Mouse (Mus musculus) stomach, embryonic 15.5 days (tissue): ENCODE results near the gene Sfswap. TPM values are rescaled to one million over a fixed set of nuclear protein-coding genes. Genes with fewer than 3 reads are reported as not detected.

Experiments used
- ATAC-seq: fragments of 200-750 bp; cut with Nextera tagmentation; 2 replicates; pipeline ENCODE4 v1.8.0; 2017; ENCODE audit warnings: low read depth, moderate number of reproducible peaks, moderate TSS enrichment; ENCODE audit not compliant: insufficient read depth, low FRiP score
- H3K27ac ChIP-seq: fragments of 300-500 bp; sonication (generic); 2 replicates; pipeline ENCODE4 v1.5.1; 2015; ENCODE audit warnings: mild to moderate bottlenecking, inconsistent platforms
- H3K27me3 ChIP-seq: fragments of 300-500 bp; sonication (generic); replicated peaks from 2 replicates; pipeline ENCODE4 v1.6.1; 2015; ENCODE audit warnings: inconsistent platforms
- H3K36me3 ChIP-seq: fragments of 300-500 bp; sonication (generic); 2 replicates; pipeline ENCODE4 v1.6.1; 2015; ENCODE audit warnings: inconsistent platforms
- H3K4me1 ChIP-seq: fragments of 300-500 bp; sonication (generic); 2 replicates; pipeline ENCODE4 v1.6.1; 2015; ENCODE audit warnings: inconsistent platforms
- H3K4me2 ChIP-seq: fragments of 300-500 bp; sonication (generic); 2 replicates; pipeline ENCODE4 v1.6.1; 2015; ENCODE audit warnings: mild to moderate bottlenecking, inconsistent platforms
- H3K4me3 ChIP-seq: fragments of 300-500 bp; sonication (generic); replicated peaks from 2 replicates; pipeline ENCODE4 v1.5.1; 2015; ENCODE audit warnings: inconsistent platforms
- H3K9ac ChIP-seq: fragments of 300-500 bp; sonication (generic); 2 replicates; pipeline ENCODE4 v1.6.1; 2015; ENCODE audit warnings: inconsistent platforms
- H3K9me3 ChIP-seq: fragments of 300-500 bp; sonication (generic); 2 replicates; pipeline ENCODE4 v1.6.1; 2016; ENCODE audit warnings: inconsistent platforms
- WGBS: fragments of 180-500 bp; shearing (Covaris S2); methylation state at CpG from one replicate; pipeline ENCODE4 v1.1.7; 2015; 5-methylcytosine and 5-hydroxymethylcytosine counted together
- polyA plus RNA-seq: library from polyadenylated mRNA; unstranded; fragments of >200 nt; fragmentation: Nextera tagmentation; extraction: Ambion mirVana; gene quantifications from 2 replicates; pipeline ENCODE4 v1.2.1, GENCODE M21; 2015

The Sfswap gene
- polyA plus RNA-seq, 1 experiment from 2014 or later = 38.8 TPM

GRCm38 (mm10) chr5:129568596-129568995 lies 67.6 kb downstream of the Sfswap start:
- Histone ChIP-seq H3K9ac (no peak overlapping the region), H3K27ac (no peak overlapping the region), H3K27me3 (no peaks in the 10 kb centered on the region), H3K4me1 (no peaks in the 10 kb centered on the region), H3K4me3 (no peak overlapping the region), H3K36me3 (peaks cover 58% of the 10 kb centered on the region), H3K9me3 (no peaks in the 10 kb centered on the region), H3K4me2 (no peak overlapping the region)
- no peak for ATAC-seq
- WGBS = 91% methylated on average over 4 of the region's 4 CpGs

- Histone ChIP-seq H3K4me2 (no peak overlapping the region), H3K27ac (no peak overlapping the region), H3K9me3 (no peaks in the 10 kb centered on the region), H3K36me3 (no peaks in the 10 kb centered on the region), H3K4me3 (no peak overlapping the region), H3K4me1 (no peaks in the 10 kb centered on the region), H3K9ac (no peak overlapping the region), H3K27me3 (peaks cover 16% of the 10 kb centered on the region; the same call in 1 of the 2 replicates)
- 47% methylated on average over 12 of the region's 12 CpGs for WGBS
- no peak for ATAC-seq
Observed at GRCm38 (mm10) chr5:129578201-129578600, 77.2 kb downstream of the Sfswap start.

GRCm38 (mm10) chr5:129580046-129580445 lies 79.0 kb downstream of the Sfswap start:
- H3K4me2 ChIP-seq = no peak overlapping the region
- no peaks in the 10 kb centered on the region for H3K9me3 ChIP-seq
- WGBS = 9% methylated on average over 6 of the region's 6 CpGs
- ATAC-seq = no peak
- no peak overlapping the region for H3K4me3 ChIP-seq
- no peak overlapping the region for H3K9ac ChIP-seq
- no peak overlapping the region for H3K27ac ChIP-seq
- 0 out of 2 replicates have a peak, but pooled peaks cover 8% of the 10 kb centered on the region for H3K4me1 ChIP-seq
- peaks cover 20% of the 10 kb centered on the region; the same call in 1 of the 2 replicates for H3K27me3 ChIP-seq
- no peaks in the 10 kb centered on the region for H3K36me3 ChIP-seq

GRCm38 (mm10) chr5:129580572-129580971 lies 79.6 kb downstream of the Sfswap start:
- no peak overlapping the region for H3K9ac ChIP-seq
- ATAC-seq = no peak
- 0 out of 2 replicates have a peak, but pooled peaks cover 12% of the 10 kb centered on the region for H3K4me1 ChIP-seq
- 60% methylated on average over 9 of the region's 9 CpGs for WGBS
- H3K27me3 ChIP-seq = peaks cover 25% of the 10 kb centered on the region; the same call in 1 of the 2 replicates
- no peak overlapping the region for H3K4me3 ChIP-seq
- H3K27ac ChIP-seq = no peak overlapping the region
- H3K9me3 ChIP-seq = no peaks in the 10 kb centered on the region
- no peaks in the 10 kb centered on the region for H3K36me3 ChIP-seq
- no peak overlapping the region for H3K4me2 ChIP-seq

GRCm38 (mm10) chr5:129581015-129581414 lies 80.0 kb downstream of the Sfswap start:
- no peak overlapping the region for H3K9ac ChIP-seq
- no peak overlapping the region for H3K27ac ChIP-seq
- no peak overlapping the region for H3K4me3 ChIP-seq
- H3K4me2 ChIP-seq = no peak overlapping the region
- H3K36me3 ChIP-seq = no peaks in the 10 kb centered on the region
- peaks cover 16% of the 10 kb centered on the region; the same call in 1 of the 2 replicates for H3K4me1 ChIP-seq
- no peak for ATAC-seq
- H3K9me3 ChIP-seq = no peaks in the 10 kb centered on the region
- H3K27me3 ChIP-seq = peaks cover 25% of the 10 kb centered on the region; the same call in 1 of the 2 replicates
- 63% methylated on average over 7 of the region's 7 CpGs for WGBS

- no peaks in the 10 kb centered on the region for H3K36me3 ChIP-seq
- no peak overlapping the region; the same call in 1 of the 2 replicates for H3K9ac ChIP-seq
- H3K4me2 ChIP-seq = peak overlapping the region; percentile 98
- H3K27ac ChIP-seq = no peak overlapping the region
- ATAC-seq = no peak
- H3K27me3 ChIP-seq = peaks cover 31% of the 10 kb centered on the region; the same call in 1 of the 2 replicates
- peaks cover 21% of the 10 kb centered on the region; the same call in 1 of the 2 replicates for H3K4me1 ChIP-seq
- 4% methylated on average over 12 of the region's 12 CpGs for WGBS
- no peaks in the 10 kb centered on the region for H3K9me3 ChIP-seq
- peak overlapping the region; percentile 62 for H3K4me3 ChIP-seq
Observed at GRCm38 (mm10) chr5:129583331-129583730, 82.3 kb downstream of the Sfswap start.

- H3K27me3 ChIP-seq = peaks cover 31% of the 10 kb centered on the region; the same call in 1 of the 2 replicates
- WGBS = under 1% methylated on average over 79 of the region's 80 CpGs
Observed at GRCm38 (mm10) chr5:129583761-129584582, 83.0 kb downstream of the Sfswap start, which contains the start of gene Mmp17. Mmp17 (plus strand) TSS chr5:129584169.

GRCm38 (mm10) chr5:129584583-129585541 lies 83.8 kb downstream of the Sfswap start:
- peak overlapping the region; percentile 98 for H3K4me2 ChIP-seq
- no peaks in the 10 kb centered on the region for H3K9me3 ChIP-seq
- H3K27ac ChIP-seq = no peak overlapping the region
- H3K4me3 ChIP-seq = peak overlapping the region; percentile 62
- peak; percentile 15; the same call in 1 of the 2 replicates for ATAC-seq
- H3K9ac ChIP-seq = peak overlapping the region; percentile 48
- H3K4me1 ChIP-seq = peaks cover 21% of the 10 kb centered on the region; the same call in 1 of the 2 replicates
- WGBS = under 1% methylated on average over 76 of the region's 76 CpGs
- no peaks in the 10 kb centered on the region for H3K36me3 ChIP-seq
- peaks cover 31% of the 10 kb centered on the region; the same call in 1 of the 2 replicates for H3K27me3 ChIP-seq

More at GRCm38 (mm10) chr5:129583761-129584582, 83.0 kb downstream of the Sfswap start, which contains the start of gene Mmp17:
- H3K4me2 ChIP-seq = peak within 1 kb of the TSS; percentile 98
- no peaks in the 10 kb centered on the region for H3K36me3 ChIP-seq
- peak; percentile 90 for ATAC-seq
- H3K9me3 ChIP-seq = no peaks in the 10 kb centered on the region
- H3K27ac ChIP-seq = no peak within 1 kb of the TSS
- peak within 1 kb of the TSS; percentile 62 for H3K4me3 ChIP-seq
- H3K9ac ChIP-seq = peak within 1 kb of the TSS; percentile 48
- peaks cover 21% of the 10 kb centered on the region; the same call in 1 of the 2 replicates for H3K4me1 ChIP-seq

GRCm38 (mm10) chr5:129586016-129586415 lies 85.0 kb downstream of the Sfswap start:
- H3K4me3 ChIP-seq = peak overlapping the region; percentile 62
- H3K36me3 ChIP-seq = no peaks in the 10 kb centered on the region
- peaks cover 26% of the 10 kb centered on the region; the same call in 1 of the 2 replicates for H3K27me3 ChIP-seq
- 1% methylated on average over 17 of the region's 17 CpGs for WGBS
- H3K27ac ChIP-seq = no peak overlapping the region
- no peak overlapping the region for H3K9ac ChIP-seq
- peak overlapping the region; percentile 98 for H3K4me2 ChIP-seq
- no peaks in the 10 kb centered on the region for H3K9me3 ChIP-seq
- peaks cover 21% of the 10 kb centered on the region; the same call in 1 of the 2 replicates for H3K4me1 ChIP-seq
- ATAC-seq = no peak

GRCm38 (mm10) chr5:129586471-129586870 lies 85.5 kb downstream of the Sfswap start:
- ATAC-seq = no peak
- H3K27me3 ChIP-seq = peaks cover 26% of the 10 kb centered on the region; the same call in 1 of the 2 replicates
- WGBS = 43% methylated on average over 13 of the region's 13 CpGs
- peaks cover 23% of the 10 kb centered on the region; the same call in 1 of the 2 replicates for H3K4me1 ChIP-seq
- H3K9me3 ChIP-seq = no peaks in the 10 kb centered on the region
- peak overlapping the region; percentile 98 for H3K4me2 ChIP-seq
- H3K4me3 ChIP-seq = peak overlapping the region; percentile 62; the same call in 1 of the 2 replicates
- H3K9ac ChIP-seq = no peak overlapping the region
- no peaks in the 10 kb centered on the region for H3K36me3 ChIP-seq
- H3K27ac ChIP-seq = no peak overlapping the region

GRCm38 (mm10) chr5:129590915-129591314 lies 89.9 kb downstream of the Sfswap start:
- H3K27ac ChIP-seq = no peak overlapping the region
- H3K27me3 ChIP-seq = 0 out of 2 replicates have a peak, but pooled peaks cover 6% of the 10 kb centered on the region
- WGBS = 11% methylated on average over 11 of the region's 11 CpGs
- no peak for ATAC-seq
- H3K4me2 ChIP-seq = no peak overlapping the region
- H3K9ac ChIP-seq = no peak overlapping the region
- H3K9me3 ChIP-seq = no peaks in the 10 kb centered on the region
- no peaks in the 10 kb centered on the region for H3K36me3 ChIP-seq
- no peak overlapping the region for H3K4me3 ChIP-seq
- peaks cover 13% of the 10 kb centered on the region for H3K4me1 ChIP-seq
